Comparison of ENCODE assay signal across 12 mouse cellular contexts in genomic region chr12:16185976-16186515, GRCm38 (mm10).
A peak's percentile ranks its signal among the peaks of the same experiment; 100 is the strongest.
DNase-seq lines count a peak whose midpoint lies in the region; ATAC-seq and TF ChIP-seq lines count a peak whose summit lies in the region.
"Had no signal": no experiment of that assay in that cellular context is flagged by ENCODE, and none has a peak within 500 bp of the region (broad histone marks: within the 10 kb centered on the region; RNA-seq: fewer than 3 reads in every experiment).

No protein-coding gene starts in this region.

- 0 out of 2 replicates have a peak, but pooled peaks have one; percentile 32 for TF ChIP-seq EP300 in heart, adult 2 months (IDR thresholded peaks at IDR 0.05; ENCODE audit: insufficient read depth, low read depth, low read length)

- WGBS in heart, adult 2 months, result 19% methylated on average over 12 of the region's 12 CpGs
- 19% methylated on average over 12 of the region's 12 CpGs for WGBS in thymus, adult 2 months
- 61% methylated on average over 12 of the region's 12 CpGs for WGBS in limb, embryonic 13.5 days

- no peaks in the 10 kb centered on the region for H3K9me3 ChIP-seq in limb, embryonic 13.5 days
- H3K9me3 ChIP-seq: forebrain, embryonic 12.5 days; neural tube, embryonic 13.5 days had no signal

- peak; percentile 43; the same call in 1 of the 2 replicates for TF ChIP-seq POLR2A in heart, adult 2 months (IDR thresholded peaks at IDR 0.05; ENCODE audit: insufficient read depth, low read depth, low read length)
- TF ChIP-seq POLR2A in thymus, adult 2 months (IDR thresholded peaks at IDR 0.05; ENCODE audit: control insufficient read depth, extremely low read depth, insufficient read depth, low read length, poor library complexity), result no peak

- peak overlapping the region; percentile 41 for H3K4me2 ChIP-seq in limb, embryonic 13.5 days (replicated peaks)
- H3K4me2 ChIP-seq: forebrain, embryonic 12.5 days; neural tube, embryonic 13.5 days had no signal

- peak overlapping the region; percentile 58 for H3K9ac ChIP-seq in heart, adult 2 months (ENCODE audit: low read depth, low read length)
- H3K9ac ChIP-seq in limb, embryonic 13.5 days, result no peak overlapping the region
- H3K9ac ChIP-seq: forebrain, embryonic 12.5 days; neural tube, embryonic 13.5 days had no signal

- H3K4me3 ChIP-seq in heart, adult 2 months, result peak overlapping the region; percentile 32
- peak overlapping the region; percentile 18; the same call in 1 of the 2 replicates for H3K4me3 ChIP-seq in thymus, adult 2 months (ENCODE audit: control insufficient read depth, insufficient read depth, low read length)
- no peak overlapping the region for H3K4me3 ChIP-seq in limb, embryonic 13.5 days
- H3K4me3 ChIP-seq: forebrain, embryonic 12.5 days; neural tube, embryonic 13.5 days had no signal

- intact Hi-C loops in heart, adult 2 months (cut with DNase I), result loop anchor here (5.0 kb wide), 1 partner anchor 36 kb away; no protein-coding TSS in a partner anchor
- intact Hi-C loops in heart, postnatal 36 days (cut with DNase I), result loop anchor here (2.0 to 5.0 kb wide), 2 partner anchors 37 to 649 kb away; no protein-coding TSS in a partner anchor

- H3K36me3 ChIP-seq in heart, adult 2 months (ENCODE audit: control insufficient read depth, insufficient read depth, low read length), result peaks cover 7% of the 10 kb centered on the region
- H3K36me3 ChIP-seq in thymus, adult 2 months (ENCODE audit: control insufficient read depth, insufficient read depth, low read length), result no peaks in the 10 kb centered on the region
- H3K36me3 ChIP-seq in limb, embryonic 13.5 days, result no peaks in the 10 kb centered on the region
- H3K36me3 ChIP-seq: forebrain, embryonic 12.5 days; neural tube, embryonic 13.5 days had no signal

- TF ChIP-seq CTCF in heart, adult 2 months (IDR thresholded peaks at IDR 0.05), result no peak
- TF ChIP-seq CTCF in thymus, adult 2 months (IDR thresholded peaks at IDR 0.05; ENCODE audit: borderline replicate concordance, control insufficient read depth, extremely low read depth, insufficient read depth, low read length, poor library complexity), result no peak

- H3K27ac ChIP-seq in heart, adult 2 months, result peak overlapping the region; percentile 84
- no peak overlapping the region for H3K27ac ChIP-seq in thymus, adult 2 months (ENCODE audit: control insufficient read depth, insufficient read depth, low read length)
- peak overlapping the region; percentile 39; the same call in 1 of the 2 replicates for H3K27ac ChIP-seq in limb, embryonic 13.5 days
- H3K27ac ChIP-seq: forebrain, embryonic 12.5 days; neural tube, embryonic 13.5 days had no signal

- no peaks in the 10 kb centered on the region for H3K27me3 ChIP-seq in heart, adult 2 months (ENCODE audit: control insufficient read depth, insufficient read depth, low read length)
- no peaks in the 10 kb centered on the region for H3K27me3 ChIP-seq in thymus, adult 2 months (ENCODE audit: control insufficient read depth, insufficient read depth, low read length)
- no peaks in the 10 kb centered on the region for H3K27me3 ChIP-seq in limb, embryonic 13.5 days
- H3K27me3 ChIP-seq: CH12.LX; forebrain, embryonic 12.5 days; neural tube, embryonic 13.5 days had no signal

- H3K4me1 ChIP-seq in heart, adult 2 months (ENCODE audit: control insufficient read depth, insufficient read depth, low read length), result peaks cover 5% of the 10 kb centered on the region
- H3K4me1 ChIP-seq in thymus, adult 2 months (replicated peaks; ENCODE audit: control insufficient read depth, insufficient read depth, low read length), result peaks cover 13% of the 10 kb centered on the region
- H3K4me1 ChIP-seq in limb, embryonic 13.5 days, result peaks cover 23% of the 10 kb centered on the region
- H3K4me1 ChIP-seq: neural tube, embryonic 13.5 days had no signal

- peak; percentile 30 for DNase-seq in heart, adult 2 months
- no peak for DNase-seq in heart, postnatal 36 days
- DNase-seq in thymus, adult 2 months, result peak; percentile 11
- no peak for DNase-seq in thymus, adult 18-20 months
- peak; percentile 20 for DNase-seq in skeletal muscle tissue, adult 2 months (ENCODE audit: low read depth, low spot score)
- DNase-seq in layer of hippocampus, adult 9-11 months, result no peak
- DNase-seq in gastrocnemius, postnatal 25 days, result no peak
- DNase-seq: cerebellum, adult 2 months had no signal

- no peak; the same call in 1 of the 2 replicates for ATAC-seq in limb, embryonic 13.5 days (ENCODE audit: low FRiP score, low read depth)

- no peaks in the 10 kb centered on the region for H3K79me2 ChIP-seq in heart, adult 2 months (replicated peaks; ENCODE audit: control insufficient read depth, insufficient read depth, low read length)

Comparison
In these comparisons a context has a peak if more than half of its experiments do, and no peak if none do; other contexts are left out.
1. DNase-seq: peak in heart, adult 2 months (2 of 2), thymus, adult 2 months (single experiment) and skeletal muscle tissue, adult 2 months (single experiment); none in heart, postnatal 36 days (0 of 2), thymus, adult 18-20 months (0 of 2), layer of hippocampus, adult 9-11 months (single experiment) and gastrocnemius, postnatal 25 days (single experiment).